Mouse (Mus musculus): ENCODE results near the gene Agpat4.

Agpat4 gene

DNA sequence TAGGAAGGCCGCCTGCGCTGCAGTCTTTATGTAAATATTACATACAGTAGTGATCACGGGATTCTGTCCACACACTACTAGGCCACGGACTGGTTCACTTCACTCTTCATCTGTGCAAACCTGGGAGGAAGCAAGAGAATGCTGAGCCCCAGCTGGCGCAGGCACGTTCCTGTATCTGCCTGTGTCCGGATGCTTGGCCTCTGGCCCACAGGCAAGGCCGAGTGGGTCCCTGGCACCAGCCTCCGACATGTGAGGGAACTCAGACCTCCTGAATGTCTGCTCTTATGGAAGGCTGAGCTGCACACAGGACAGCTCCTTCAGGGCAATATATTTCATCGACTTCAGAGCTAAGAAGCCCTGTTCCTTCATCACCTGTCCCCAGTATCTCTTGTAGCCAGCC lies 109.5 kb downstream of the Agpat4 start:
- DNase-seq (ENCODE audit: low spot score in 2 of 2) = no peak

DNA sequence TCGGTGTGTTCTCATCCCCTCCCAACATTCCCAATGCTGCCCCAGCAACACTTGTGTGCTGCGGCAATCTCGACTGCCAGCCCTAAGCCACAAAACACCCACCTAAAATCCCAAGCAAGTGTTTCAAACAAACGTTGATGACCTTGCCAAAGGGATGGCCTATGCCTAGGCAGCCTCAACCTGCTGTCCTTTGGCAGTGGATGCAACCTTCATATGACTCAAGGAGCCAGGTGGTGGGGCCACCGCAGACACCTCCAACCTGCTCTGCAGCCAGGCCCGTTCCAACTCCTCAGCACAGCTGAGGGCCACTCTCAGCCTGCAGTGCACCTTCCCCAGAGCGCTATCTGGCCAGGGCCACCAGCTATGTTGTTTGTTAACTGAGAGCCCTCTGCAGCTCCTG lies 110.0 kb downstream of the Agpat4 start:
- no peak for DNase-seq (ENCODE audit: low spot score in 2 of 2)

DNA sequence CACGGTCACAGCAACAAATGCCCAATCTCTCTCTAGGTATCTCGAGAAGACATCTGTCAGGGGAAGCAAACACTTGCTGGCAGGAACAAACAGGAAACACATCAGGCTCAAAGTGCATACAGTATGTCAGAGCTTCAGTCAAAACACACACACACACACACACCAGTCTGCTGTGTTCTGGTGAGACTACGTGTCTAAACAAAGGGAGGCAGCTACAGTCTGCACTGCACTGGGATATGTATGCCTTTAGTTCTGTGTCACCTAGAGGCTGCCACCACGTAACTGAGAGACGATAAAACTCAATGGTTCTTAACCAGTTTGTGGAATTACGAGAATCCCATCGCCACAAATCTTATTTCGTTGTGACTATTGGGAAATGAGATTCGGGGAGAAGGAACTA lies 111.3 kb downstream of the Agpat4 start:
- no peak for DNase-seq (ENCODE audit: low spot score in 2 of 2)

DNA sequence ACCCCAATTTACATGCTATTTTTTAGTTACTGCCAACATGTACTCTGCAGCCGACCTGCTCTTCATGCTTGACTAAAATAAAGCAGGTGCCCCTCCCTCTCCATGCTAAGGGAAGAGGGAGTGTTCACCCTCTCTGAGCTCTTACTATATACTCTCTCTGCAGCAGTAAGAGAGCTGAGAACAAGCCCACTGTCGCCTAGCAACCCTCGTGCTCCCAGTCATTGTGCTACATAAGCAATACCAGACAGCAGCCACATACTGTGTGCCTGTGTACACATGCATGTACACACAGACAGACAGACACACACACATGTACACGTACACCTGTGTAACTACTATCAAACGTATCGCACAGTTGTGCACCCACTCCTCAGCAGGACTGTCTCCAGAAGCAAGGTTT lies 111.7 kb downstream of the Agpat4 start:
- no peak for DNase-seq (ENCODE audit: low spot score in 2 of 2)

DNA sequence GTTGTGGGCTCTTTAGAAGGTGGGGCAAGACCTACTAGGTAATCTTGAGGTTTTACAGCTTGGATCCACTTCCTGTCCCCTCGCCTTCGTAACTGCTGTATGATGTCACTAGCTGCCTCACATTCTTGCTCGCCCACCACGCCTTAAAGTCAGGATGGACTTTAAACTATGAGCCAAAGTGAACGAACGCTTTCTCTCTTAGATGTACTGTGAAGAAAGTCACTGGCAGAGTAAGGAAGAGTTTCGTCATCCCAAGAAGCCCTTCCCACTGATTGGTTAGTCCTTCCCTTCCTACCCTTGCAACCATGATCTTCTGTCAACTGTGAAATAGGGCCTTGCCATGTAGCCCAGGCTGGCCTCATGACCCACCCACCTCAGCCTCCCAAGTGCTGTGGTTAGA lies 112.6 kb downstream of the Agpat4 start:
- no peak for DNase-seq (ENCODE audit: low spot score in 2 of 2)

DNA sequence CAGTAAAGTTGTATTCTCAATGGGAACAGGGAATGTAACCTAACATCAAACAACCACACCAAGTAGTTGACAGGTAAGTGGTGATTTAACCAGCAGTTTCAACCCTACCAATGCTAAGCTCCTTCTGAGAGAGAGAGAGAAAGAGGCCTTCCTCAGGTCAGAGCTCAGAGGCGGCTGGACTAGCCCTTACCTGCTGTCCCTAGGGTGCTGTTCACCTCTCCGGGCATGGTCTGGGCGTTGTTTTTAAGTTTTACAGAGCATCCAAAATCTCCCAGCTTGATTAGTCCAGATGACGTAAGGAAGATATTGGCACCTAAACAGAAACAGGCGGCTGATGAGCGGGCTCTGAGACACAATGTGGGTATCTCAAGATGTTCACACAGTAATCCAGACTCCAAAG lies 114.2 kb downstream of the Agpat4 start:
- DNase-seq (ENCODE audit: low spot score in 2 of 2) = no peak

DNA sequence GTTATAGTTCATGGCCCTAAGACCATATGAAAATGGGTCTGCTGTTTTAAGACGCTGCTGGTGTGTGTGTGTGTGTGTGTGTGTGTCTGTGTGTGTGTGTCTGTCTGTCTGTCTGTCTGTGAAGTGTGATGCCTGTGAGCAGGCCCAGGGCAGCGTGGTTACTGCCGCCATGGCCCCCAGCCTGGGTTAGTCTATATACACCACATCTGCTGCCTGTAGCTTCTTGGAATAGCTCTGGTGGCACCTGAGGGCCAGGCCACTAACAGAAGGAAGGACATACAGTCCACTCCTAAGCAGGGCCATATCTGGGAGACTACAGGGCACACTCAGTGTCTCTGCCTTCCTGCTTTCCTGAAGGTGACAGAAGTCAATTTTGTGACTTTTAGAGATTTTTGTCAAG lies 122.2 kb downstream of the Agpat4 start:
- DNase-seq (ENCODE audit: low spot score in 2 of 2) = no peak

DNA sequence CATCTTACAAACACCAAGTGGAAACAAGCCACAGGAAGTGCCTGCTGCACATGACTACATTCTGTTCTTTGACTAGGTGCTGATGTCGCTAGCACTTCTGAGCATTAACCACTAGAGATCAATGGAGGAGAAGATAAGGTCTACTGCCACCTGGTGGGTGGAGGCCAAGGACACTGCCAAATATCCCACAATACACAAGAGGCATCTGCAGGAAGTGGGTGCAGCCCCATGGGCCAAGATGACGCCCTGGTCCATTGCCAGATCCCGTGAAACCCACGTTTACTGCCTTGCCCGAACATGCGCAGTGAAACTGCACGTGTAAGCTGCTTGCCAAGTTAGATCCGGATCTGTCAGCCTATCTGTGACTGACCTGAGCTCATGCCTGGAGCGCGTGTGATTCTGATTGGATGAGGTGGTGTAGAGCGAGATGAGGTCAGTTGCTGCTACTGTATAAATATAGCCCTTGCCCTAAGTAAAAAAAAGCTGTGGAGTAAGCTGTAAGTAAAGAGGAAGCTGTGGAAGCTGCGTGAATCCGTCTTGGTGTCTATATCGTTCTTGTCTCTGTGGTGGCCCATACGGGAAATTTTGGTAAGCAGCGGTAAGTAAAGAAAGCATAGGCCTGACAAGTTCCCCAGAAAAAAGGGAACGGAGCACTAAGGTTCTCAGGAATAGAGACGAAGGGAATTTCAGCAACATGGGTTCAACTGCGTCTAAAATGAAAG lies 131.4 kb downstream of the Agpat4 start:
- no peak for DNase-seq (ENCODE audit: low spot score in 2 of 2)

DNA sequence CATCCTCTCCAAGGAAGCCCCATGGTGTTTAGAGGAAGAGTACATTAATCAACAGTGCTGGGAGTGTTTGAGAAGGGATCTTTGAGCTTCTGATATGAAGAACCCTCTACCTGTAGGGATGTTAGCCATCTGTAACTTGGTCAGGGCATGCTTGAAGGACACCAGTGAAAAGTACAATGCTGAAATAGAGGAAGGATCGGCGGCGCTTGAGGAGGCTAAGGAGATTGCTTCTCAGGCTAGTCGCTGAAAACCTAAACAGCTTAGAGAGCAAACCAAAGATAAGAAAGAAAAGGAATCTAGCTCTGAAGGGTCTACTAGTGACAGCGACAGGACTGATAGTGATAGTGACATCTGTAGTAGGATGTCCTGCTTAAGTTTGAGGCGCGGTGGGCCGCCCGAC lies 132.1 kb downstream of the Agpat4 start:
- DNase-seq (ENCODE audit: low spot score in 2 of 2) = no peak

DNA sequence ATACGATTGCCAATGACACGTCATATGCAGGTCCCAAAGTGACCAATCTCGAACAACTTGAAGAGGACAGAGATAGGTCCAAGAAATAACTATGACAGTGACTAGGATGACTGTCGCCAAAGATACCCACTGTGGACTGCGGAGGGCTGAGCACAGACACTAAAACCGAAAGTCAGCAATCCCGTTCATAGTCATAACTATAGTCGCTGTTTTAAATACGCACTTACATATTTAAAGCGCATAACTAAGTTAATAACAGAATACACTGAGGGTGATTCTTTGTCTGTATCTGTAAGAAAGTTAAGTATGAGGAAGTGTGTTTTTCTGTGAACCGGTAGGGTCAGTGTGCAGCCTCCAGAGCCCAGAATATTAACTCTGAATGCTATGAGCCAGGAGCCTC lies 137.6 kb downstream of the Agpat4 start:
- DNase-seq (ENCODE audit: low spot score in 2 of 2) = no peak

DNA sequence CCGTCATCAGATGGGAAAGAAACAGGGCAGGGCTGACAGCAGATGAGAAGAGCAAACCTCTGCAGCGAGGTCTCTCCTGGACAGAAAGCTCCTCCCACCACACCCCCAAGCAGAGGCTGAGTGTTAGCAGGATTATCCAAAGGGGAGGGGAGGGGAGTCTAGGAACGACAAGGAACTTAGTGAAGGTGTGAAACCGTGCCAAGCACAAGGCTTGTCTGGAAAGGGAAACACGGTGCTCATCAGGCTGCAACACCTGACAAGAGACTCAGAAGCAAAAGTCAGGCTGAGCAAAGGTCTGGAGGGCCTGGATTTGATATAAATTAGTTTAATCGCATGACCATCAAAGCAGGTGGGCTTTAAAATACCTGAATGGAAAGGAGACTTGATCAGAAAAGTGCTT lies 140.0 kb downstream of the Agpat4 start:
- DNase-seq (ENCODE audit: low spot score in 2 of 2) = no peak

DNA sequence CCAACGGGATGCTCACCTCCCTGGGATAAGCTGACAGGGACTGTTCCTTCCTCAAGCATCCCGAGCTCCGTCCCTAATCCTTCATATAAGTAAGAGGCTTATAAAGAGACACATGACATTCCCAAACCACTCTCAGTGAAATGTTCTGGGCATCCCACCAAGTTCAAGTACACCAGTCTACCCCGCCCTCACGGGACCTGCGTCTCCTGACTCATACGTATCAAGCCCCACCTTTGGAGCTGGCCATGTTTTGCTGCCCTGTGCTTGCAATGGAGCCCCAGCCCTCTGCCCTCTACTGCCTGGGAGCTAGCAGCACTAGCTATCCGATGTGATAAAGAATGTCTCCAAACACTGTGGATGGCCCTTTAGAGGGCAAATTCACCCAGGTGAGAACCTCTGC lies 141.5 kb downstream of the Agpat4 start:
- no peak for DNase-seq (ENCODE audit: low spot score in 2 of 2)

DNA sequence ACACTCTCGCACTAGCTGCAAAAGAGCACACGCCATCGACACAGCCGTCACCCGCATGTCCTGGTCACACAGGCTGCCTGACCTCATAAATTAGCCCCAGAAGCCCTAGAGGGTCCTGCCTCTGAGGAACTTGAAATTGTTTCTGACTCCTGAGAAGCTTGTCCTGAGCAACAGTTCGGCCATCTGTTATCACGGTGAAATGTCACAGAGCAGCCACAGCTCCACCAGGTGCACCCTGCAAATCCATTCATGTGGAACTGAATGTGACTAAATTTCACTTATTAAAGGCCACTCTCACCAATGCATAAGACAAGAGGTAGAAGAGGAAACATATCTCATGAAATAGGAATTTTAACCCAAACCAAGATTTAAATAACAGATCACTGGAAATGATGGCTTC lies 142.9 kb downstream of the Agpat4 start:
- DNase-seq (ENCODE audit: low spot score in 2 of 2) = no peak

DNA sequence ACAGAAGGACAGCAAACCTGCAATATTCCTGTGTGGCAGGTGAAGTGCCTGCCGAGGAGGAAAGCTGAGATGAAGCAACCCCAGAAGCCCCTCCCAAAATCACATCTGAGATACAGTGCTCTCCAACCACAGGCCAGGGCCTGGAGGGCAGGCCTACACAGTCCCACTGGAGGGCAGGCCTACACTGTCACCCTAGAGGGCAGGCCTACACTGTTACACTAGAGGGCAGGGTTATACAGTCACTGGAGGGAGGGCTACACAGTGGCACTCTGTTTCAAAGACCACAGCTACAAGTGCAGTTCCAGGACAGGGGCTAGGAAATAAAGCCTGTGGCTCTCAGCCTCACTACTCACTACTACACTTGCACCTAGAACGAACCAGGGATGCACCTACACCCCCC lies 143.4 kb downstream of the Agpat4 start:
- DNase-seq (ENCODE audit: low spot score in 2 of 2) = no peak

DNA sequence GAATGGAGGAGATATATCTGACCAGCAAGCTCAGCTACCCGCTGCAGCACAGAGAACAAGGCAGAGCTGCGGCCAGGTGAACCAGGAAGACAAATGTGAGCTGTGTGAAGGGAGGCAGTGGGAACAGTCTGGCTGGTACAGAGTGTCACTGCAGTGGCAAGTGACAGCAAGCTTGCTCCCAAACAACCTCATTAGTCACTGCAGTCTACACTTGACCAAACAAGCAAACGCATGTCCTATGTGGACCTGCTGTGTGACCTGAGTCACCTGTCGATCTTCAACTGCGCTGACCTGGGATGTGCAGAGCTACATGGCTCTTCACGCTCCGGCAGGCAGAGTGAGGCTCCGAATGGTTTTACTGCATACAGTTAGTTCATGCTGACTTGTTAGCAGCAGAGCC lies 144.3 kb downstream of the Agpat4 start:
- no peak for DNase-seq (ENCODE audit: low spot score in 2 of 2)

DNA sequence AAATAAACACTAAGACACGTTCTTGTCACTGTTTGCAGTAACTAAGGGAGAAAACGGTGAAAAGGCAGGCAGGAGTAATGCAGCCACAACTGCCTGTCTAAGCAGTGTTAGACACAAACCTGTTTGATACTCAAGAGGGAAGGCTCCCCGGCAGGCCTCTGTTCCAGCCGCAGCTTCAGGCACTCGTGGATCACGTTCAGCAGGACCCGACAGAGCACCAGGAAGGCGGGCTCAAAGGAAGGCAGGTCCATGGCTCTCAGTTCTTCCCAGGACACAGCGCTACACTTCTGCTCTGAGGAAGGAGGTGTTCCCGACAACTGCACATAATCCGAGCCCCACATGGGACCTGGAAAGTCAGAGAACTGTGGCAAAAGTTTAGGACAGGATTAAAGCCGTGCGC lies 145.3 kb downstream of the Agpat4 start:
- DNase-seq (ENCODE audit: low spot score in 2 of 2) = no peak

DNA sequence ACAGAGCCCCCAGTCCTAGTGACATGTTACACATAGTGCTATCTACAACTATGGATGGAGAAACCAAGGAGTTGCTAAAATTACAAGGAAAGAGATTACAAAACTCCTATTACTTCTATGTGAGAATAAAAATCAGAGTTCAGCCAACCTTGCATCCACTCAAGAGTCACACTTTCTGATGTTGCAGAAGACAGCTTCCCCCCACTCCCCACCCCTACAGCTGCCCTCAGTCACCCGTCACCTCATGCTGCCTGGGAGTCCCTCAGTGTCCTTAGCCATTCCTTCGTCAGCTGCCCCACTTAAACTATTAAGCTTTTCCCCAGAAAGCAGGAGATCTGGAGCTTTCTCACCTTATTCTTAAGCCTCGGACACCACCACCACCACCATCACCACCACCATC lies 145.8 kb downstream of the Agpat4 start:
- no peak for DNase-seq (ENCODE audit: low spot score in 2 of 2)

DNA sequence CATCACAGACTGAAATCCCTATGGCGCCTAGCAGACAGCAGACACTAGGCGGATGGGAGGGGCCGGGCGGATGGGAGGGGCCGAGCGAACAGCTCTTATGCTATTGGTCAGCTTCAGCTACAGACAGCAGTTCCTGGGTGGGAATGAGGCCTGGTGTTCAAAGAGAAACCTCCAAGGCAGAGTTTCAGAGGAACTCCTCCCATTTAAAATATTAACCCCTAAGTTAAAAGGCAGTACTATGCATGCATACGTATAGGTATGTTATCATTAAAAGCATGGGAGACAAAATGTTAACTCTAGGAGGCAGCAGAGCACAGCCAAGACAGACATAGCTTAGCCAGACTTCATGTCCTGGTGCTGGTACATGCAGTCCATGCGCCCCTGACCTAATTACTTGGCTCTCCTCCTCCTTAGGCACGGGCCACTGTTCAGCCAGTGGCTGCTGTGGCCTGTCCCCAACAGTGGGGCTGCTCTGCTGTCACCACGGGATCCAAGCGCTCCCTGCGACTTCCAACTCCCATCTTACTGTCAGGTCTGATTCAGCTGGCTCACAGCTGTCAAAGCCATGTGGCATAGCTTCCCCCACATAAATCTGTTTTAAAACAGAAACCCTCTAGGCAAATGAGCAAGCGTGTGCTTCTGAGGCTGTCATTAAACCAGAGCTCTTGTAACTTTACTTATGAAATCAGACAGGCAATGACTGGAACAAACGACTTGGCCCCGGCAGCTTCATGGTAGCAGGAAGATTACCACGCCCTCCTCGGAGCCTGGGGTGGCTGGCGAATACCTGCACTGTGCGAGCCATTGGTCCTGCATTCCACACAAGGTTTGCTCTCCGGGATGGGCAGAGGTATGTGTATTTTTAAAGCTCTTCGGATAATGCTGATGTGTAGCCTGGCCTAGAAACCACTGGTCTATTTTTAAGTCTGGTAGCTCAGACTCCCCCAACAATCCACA lies 147.7 kb downstream of the Agpat4 start:
- peak in 1 of 2 experiments; percentile 22 for DNase-seq (ENCODE audit: low spot score in 2 of 2)

DNA sequence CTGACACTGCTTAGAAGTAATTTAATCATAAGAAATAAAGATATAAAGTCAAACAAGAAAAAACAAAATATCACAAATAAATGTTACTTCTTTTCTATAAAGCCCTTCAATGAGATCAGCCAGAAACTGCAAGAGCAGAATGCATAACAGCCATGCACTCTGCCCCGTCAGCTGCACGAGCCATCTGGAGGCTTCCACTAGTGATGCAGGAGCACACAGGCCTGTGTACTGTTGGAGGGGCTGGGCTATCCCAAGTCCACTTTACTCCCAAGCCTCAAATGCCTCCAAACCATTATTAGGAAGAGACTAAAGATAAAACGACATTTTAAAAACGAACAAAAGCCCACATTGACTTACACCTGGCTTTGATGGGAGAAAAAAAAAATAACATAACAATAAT lies 149.6 kb downstream of the Agpat4 start:
- no peak for DNase-seq (ENCODE audit: low spot score in 2 of 2)

DNA sequence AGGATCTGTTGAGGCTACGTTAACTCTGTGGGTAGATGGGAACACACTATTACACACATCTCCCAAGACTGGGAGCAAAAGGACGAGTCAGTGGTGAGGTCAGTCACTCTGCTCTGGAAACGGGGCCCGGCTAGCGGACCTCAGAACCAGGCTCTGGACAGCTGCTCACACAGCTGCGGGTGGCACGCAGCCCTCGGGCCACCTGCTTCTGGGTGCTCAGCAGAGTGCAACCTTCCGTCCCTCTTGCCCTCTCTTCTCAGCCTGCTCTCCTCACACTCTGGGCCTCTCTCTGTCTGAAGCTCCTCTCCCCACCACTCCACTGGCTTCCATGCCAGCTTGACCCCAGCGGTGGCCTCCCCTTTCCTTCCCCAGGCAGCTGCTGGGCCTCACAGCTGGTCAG lies 150.0 kb downstream of the Agpat4 start:
- no peak for DNase-seq (ENCODE audit: low spot score in 2 of 2)

Measured in cerebellum, postnatal 4 days (tissue).